Mouse (Mus musculus): ENCODE measurements around the gene Cntnap4. TPM values are rescaled to one million over a fixed set of nuclear protein-coding genes. Genes with fewer than 3 reads are reported as not detected.

Gene Cntnap4
- polyA plus RNA-seq, 1 experiment from 2014 or later: 0.25 TPM

DNA sequence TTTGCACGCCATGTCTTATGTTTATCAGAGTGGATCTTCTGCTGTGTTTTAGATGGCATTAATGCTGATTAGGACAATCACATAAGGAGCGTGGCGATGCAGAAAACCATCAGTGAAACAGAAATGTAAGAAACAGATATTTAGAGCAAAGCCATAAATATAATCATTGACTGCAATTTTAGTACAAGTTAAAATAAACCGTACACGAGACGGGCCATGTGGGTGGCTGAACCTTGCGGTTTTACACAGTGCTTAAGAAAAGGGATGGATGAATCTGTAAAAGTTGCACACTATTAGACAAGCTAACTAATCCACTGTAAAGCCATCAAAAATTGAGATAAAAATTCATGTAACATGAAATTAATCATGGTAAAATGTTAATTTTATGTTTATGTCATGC, 58.9 kb downstream of the Cntnap4 start:
- WGBS: 95% methylated on average over 7 of the region's 7 CpGs
- H3K4me1 ChIP-seq: no peaks in the 10 kb centered on the region
- no peaks in the 10 kb centered on the region for H3K9me3 ChIP-seq
- no peak overlapping the region for H3K4me3 ChIP-seq
- no peak overlapping the region for H3K27ac ChIP-seq
- no peaks in the 10 kb centered on the region for H3K27me3 ChIP-seq (ENCODE audit: poor library complexity, severe bottlenecking)
- H3K36me3 ChIP-seq (replicated peaks): no peaks in the 10 kb centered on the region
- no peak for DNase-seq (ENCODE audit: extremely low spot score, low spot score)

GRCm38 (mm10) chr8:112652657-112653056, 82.8 kb downstream of the Cntnap4 start:
- WGBS: 93% methylated on average over 4 of the region's 4 CpGs
- no peak for DNase-seq (ENCODE audit: extremely low spot score, low spot score)
- H3K27me3 ChIP-seq (ENCODE audit: poor library complexity, severe bottlenecking): no peaks in the 10 kb centered on the region

GRCm38 (mm10) chr8:112653276-112653675, 83.4 kb downstream of the Cntnap4 start:
- 93% methylated on average over 1 of the region's 1 CpGs for WGBS

More at GRCm38 (mm10) chr8:112652657-112653056, 82.8 kb downstream of the Cntnap4 start:
- no peaks in the 10 kb centered on the region for H3K4me1 ChIP-seq
- H3K4me3 ChIP-seq: no peak overlapping the region
- no peaks in the 10 kb centered on the region for H3K36me3 ChIP-seq (replicated peaks)
- H3K9me3 ChIP-seq: no peaks in the 10 kb centered on the region
- H3K27ac ChIP-seq: no peak overlapping the region

GRCm38 (mm10) chr8:112653994-112654393, 84.2 kb downstream of the Cntnap4 start:
- no peak for DNase-seq (ENCODE audit: extremely low spot score, low spot score)
- H3K4me1 ChIP-seq: no peaks in the 10 kb centered on the region
- 62% methylated on average over 3 of the region's 3 CpGs for WGBS
- no peak overlapping the region for H3K4me3 ChIP-seq
- no peak overlapping the region for H3K27ac ChIP-seq
- H3K27me3 ChIP-seq (ENCODE audit: poor library complexity, severe bottlenecking): no peaks in the 10 kb centered on the region
- H3K9me3 ChIP-seq: no peaks in the 10 kb centered on the region
- no peaks in the 10 kb centered on the region for H3K36me3 ChIP-seq (replicated peaks)

More at GRCm38 (mm10) chr8:112653276-112653675, 83.4 kb downstream of the Cntnap4 start:
- H3K9me3 ChIP-seq: no peaks in the 10 kb centered on the region
- no peak for DNase-seq (ENCODE audit: extremely low spot score, low spot score)
- no peak overlapping the region for H3K27ac ChIP-seq
- no peaks in the 10 kb centered on the region for H3K36me3 ChIP-seq (replicated peaks)
- no peaks in the 10 kb centered on the region for H3K4me1 ChIP-seq
- H3K27me3 ChIP-seq (ENCODE audit: poor library complexity, severe bottlenecking): no peaks in the 10 kb centered on the region
- H3K4me3 ChIP-seq: no peak overlapping the region

GRCm38 (mm10) chr8:112664067-112664466, 94.2 kb downstream of the Cntnap4 start:
- DNase-seq (ENCODE audit: extremely low spot score, low spot score): no peak

GRCm38 (mm10) chr8:112674671-112675070, 104.8 kb downstream of the Cntnap4 start:
- Histone ChIP-seq H3K27ac (no peak overlapping the region), H3K4me1 (no peaks in the 10 kb centered on the region), H3K36me3 (replicated peaks) (no peaks in the 10 kb centered on the region), H3K4me3 (no peak overlapping the region), H3K9me3 (no peaks in the 10 kb centered on the region), H3K27me3 (ENCODE audit: poor library complexity, severe bottlenecking) (no peaks in the 10 kb centered on the region)
- 80% methylated on average over 1 of the region's 1 CpGs for WGBS
- DNase-seq (ENCODE audit: extremely low spot score, low spot score): no peak

More at GRCm38 (mm10) chr8:112664067-112664466, 94.2 kb downstream of the Cntnap4 start:
- Histone ChIP-seq H3K27ac (no peak overlapping the region), H3K27me3 (ENCODE audit: poor library complexity, severe bottlenecking) (no peaks in the 10 kb centered on the region), H3K4me3 (no peak overlapping the region), H3K9me3 (no peaks in the 10 kb centered on the region), H3K4me1 (peaks cover 5% of the 10 kb centered on the region; the same call in 1 of the 2 replicates), H3K36me3 (replicated peaks) (no peaks in the 10 kb centered on the region)
- WGBS: 74% methylated on average over 3 of the region's 3 CpGs

- DNase-seq (ENCODE audit: extremely low spot score, low spot score): no peak
- H3K27ac ChIP-seq: no peak overlapping the region
- no peaks in the 10 kb centered on the region for H3K4me1 ChIP-seq
- H3K4me3 ChIP-seq: no peak overlapping the region
- H3K36me3 ChIP-seq (replicated peaks): no peaks in the 10 kb centered on the region
- H3K9me3 ChIP-seq: no peaks in the 10 kb centered on the region
- no peaks in the 10 kb centered on the region for H3K27me3 ChIP-seq (ENCODE audit: poor library complexity, severe bottlenecking)
- WGBS: 96% methylated on average over 9 of the region's 9 CpGs
Observed at GRCm38 (mm10) chr8:112681757-112682156, 111.9 kb downstream of the Cntnap4 start.

- H3K4me3 ChIP-seq: no peak overlapping the region
- H3K27me3 ChIP-seq (ENCODE audit: poor library complexity, severe bottlenecking): no peaks in the 10 kb centered on the region
- H3K9me3 ChIP-seq: no peaks in the 10 kb centered on the region
- H3K36me3 ChIP-seq (replicated peaks): no peaks in the 10 kb centered on the region
- DNase-seq (ENCODE audit: extremely low spot score, low spot score): no peak
- H3K4me1 ChIP-seq: no peaks in the 10 kb centered on the region
- no peak overlapping the region for H3K27ac ChIP-seq
Observed at GRCm38 (mm10) chr8:112695708-112696107, 125.9 kb downstream of the Cntnap4 start.

DNA sequence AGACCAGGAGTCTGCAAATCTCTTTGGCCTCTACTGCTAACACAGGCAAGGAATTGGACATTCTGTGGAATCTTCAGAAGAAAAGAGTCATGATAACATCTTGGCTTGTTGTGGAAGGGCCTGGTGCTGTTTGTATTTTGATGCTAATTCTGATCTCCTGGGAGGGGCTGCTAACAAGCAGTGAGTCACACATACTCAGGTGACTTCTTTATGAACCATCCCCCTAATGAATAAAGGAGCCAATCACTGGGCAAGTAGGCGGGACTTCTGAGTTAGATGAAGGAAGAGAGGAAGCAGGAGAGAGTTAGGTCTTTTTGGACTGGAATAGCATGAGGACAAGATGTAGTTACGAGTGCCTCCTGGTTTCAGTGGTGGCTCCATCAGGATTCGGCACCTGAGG, 128.3 kb downstream of the Cntnap4 start:
- WGBS: 76% methylated on average over 3 of the region's 3 CpGs
- H3K36me3 ChIP-seq (replicated peaks): no peaks in the 10 kb centered on the region
- no peak overlapping the region for H3K4me3 ChIP-seq
- no peak overlapping the region for H3K27ac ChIP-seq
- no peaks in the 10 kb centered on the region for H3K27me3 ChIP-seq (ENCODE audit: poor library complexity, severe bottlenecking)
- H3K4me1 ChIP-seq: no peaks in the 10 kb centered on the region
- H3K9me3 ChIP-seq: no peaks in the 10 kb centered on the region
- DNase-seq (ENCODE audit: extremely low spot score, low spot score): no peak

- H3K4me1 ChIP-seq: no peaks in the 10 kb centered on the region
- H3K27me3 ChIP-seq (ENCODE audit: poor library complexity, severe bottlenecking): no peaks in the 10 kb centered on the region
- H3K27ac ChIP-seq: no peak overlapping the region
- DNase-seq (ENCODE audit: extremely low spot score, low spot score): no peak
- H3K4me3 ChIP-seq: no peak overlapping the region
- H3K36me3 ChIP-seq (replicated peaks): no peaks in the 10 kb centered on the region
- WGBS: 71% methylated on average over 3 of the region's 3 CpGs
- no peaks in the 10 kb centered on the region for H3K9me3 ChIP-seq
Observed at GRCm38 (mm10) chr8:112716982-112717381, 147.1 kb downstream of the Cntnap4 start.

GRCm38 (mm10) chr8:112724918-112725317, 155.1 kb downstream of the Cntnap4 start:
- no peaks in the 10 kb centered on the region for H3K36me3 ChIP-seq (replicated peaks)
- DNase-seq (ENCODE audit: extremely low spot score, low spot score): no peak
- no peaks in the 10 kb centered on the region for H3K9me3 ChIP-seq
- H3K27me3 ChIP-seq (ENCODE audit: poor library complexity, severe bottlenecking): no peaks in the 10 kb centered on the region
- H3K4me3 ChIP-seq: no peak overlapping the region
- no peaks in the 10 kb centered on the region for H3K4me1 ChIP-seq
- no peak overlapping the region for H3K27ac ChIP-seq
- 88% methylated on average over 9 of the region's 9 CpGs for WGBS

DNA sequence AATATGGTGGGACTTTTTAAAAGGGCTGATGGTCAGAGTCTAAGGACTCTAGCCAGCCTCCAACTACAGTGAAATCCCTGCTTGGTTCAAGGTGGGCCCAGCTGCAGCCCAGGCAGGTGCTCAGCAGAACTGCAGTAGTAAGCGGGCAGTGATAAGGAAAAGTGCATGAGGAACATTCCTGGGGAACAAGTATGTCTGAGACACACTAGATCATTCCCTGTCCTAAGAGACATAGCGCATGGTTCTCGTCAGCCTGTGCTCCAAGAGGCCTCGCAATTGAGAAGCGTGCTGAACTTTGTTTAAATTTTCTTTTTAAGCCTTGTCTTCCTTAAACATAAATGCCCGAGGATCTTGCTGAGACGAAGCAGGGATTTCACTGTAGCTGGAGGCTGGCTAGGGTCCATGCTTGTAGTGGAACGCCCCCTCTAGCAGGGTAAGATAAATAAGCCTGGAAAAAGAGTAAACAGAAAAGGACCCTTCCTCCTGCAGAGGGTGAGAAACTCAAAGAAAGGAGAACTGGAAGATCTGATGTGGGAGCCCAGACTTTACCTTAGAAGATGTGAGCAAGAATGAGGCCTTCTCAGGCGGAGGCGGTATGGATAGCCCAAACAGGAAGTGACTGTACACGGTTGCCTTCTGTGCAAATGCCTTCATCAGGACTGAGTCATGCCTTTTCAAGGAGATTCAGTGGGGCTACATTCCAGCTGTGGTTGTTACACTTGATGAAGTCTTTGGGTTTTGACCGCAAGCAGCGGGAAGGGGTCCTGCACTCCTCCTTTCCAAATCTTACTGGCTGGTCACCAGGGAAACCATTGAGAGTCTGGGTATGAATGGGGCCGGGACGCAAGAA, 161.0 kb downstream of the Cntnap4 start:
- WGBS: 92% methylated on average over 15 of the region's 15 CpGs
- Histone ChIP-seq H3K27ac (no peak overlapping the region), H3K9me3 (no peaks in the 10 kb centered on the region), H3K4me3 (no peak overlapping the region), H3K4me1 (no peaks in the 10 kb centered on the region), H3K36me3 (replicated peaks) (no peaks in the 10 kb centered on the region), H3K27me3 (ENCODE audit: poor library complexity, severe bottlenecking) (no peaks in the 10 kb centered on the region)
- no peak for DNase-seq (ENCODE audit: extremely low spot score, low spot score)

DNA sequence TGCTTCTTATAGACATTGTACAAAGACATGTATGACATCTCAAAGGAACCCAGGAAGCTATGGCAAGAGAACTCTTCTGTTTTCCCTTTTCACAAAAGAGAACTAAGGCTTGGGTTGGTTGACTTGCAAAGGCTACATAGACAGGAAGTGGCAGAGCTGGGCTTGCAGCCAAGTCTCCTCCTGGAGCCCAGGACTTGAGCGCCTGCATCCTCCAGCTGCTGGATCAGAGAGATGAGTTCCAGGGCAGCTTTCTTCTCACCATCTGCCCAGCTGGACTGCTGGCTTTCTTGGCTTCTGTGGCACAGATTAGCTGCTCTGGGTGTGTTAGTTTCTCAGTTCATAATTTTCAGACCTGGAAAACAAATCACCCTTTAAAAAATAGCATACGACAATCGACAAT, 165.7 kb downstream of the Cntnap4 start:
- 93% methylated on average over 3 of the region's 3 CpGs for WGBS
- H3K36me3 ChIP-seq (replicated peaks): no peaks in the 10 kb centered on the region
- no peak for DNase-seq (ENCODE audit: extremely low spot score, low spot score)
- no peak overlapping the region for H3K4me3 ChIP-seq
- no peaks in the 10 kb centered on the region for H3K4me1 ChIP-seq
- H3K9me3 ChIP-seq: no peaks in the 10 kb centered on the region
- no peak overlapping the region for H3K27ac ChIP-seq
- no peaks in the 10 kb centered on the region for H3K27me3 ChIP-seq (ENCODE audit: poor library complexity, severe bottlenecking)

Measured in forebrain, embryonic 10.5 days (tissue).